Mouse (Mus musculus): ENCODE measurements around the gene Gm19684.
A peak's percentile ranks its signal among the peaks of the same experiment; 100 is the strongest.
"Not testable (repeated sequence)": the region's sequence is repeated elsewhere in the genome, so short reads cannot be mapped to it uniquely, and the experiment has no call there.

The Gm19684 gene

DNA sequence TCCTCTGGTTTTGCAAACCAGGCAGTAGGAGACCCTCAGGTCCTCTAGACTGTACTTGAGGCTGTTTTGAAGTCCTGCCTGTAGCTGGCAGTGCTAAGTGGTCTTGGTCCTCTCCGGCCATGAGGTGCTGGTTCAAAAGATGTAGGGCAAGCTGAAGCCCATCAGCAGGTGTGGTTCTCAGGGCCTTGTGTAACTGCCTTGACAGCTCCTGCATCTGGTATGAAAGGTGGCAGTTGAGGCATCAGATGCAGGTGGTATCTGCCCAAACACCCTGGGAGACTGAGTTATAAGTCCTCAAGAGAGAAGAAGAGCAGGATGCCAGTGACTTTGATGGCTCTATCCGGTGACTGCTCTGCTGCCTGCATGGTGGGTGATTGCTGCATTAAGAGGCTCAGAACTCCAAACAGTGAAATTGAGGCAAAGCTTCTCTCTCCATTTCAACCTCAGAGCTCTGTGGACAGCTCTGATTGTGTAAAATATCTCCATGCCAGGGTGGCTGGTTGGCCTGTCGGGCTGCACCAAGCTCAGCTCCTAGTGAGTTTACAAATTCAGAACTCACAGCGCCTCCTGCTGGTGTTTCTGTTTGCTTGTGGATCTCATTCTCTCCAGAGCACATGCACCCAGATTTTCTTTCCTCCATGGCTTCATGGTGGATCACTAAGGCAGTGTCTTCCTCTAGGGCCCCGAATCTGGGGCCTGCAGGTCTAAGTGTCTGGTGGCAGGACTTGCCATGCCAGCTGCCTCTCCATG lies 10.2 kb downstream of the Gm19684 start:
- no peak for DNase-seq (ENCODE audit: low spot score in 2 of 2)

DNA sequence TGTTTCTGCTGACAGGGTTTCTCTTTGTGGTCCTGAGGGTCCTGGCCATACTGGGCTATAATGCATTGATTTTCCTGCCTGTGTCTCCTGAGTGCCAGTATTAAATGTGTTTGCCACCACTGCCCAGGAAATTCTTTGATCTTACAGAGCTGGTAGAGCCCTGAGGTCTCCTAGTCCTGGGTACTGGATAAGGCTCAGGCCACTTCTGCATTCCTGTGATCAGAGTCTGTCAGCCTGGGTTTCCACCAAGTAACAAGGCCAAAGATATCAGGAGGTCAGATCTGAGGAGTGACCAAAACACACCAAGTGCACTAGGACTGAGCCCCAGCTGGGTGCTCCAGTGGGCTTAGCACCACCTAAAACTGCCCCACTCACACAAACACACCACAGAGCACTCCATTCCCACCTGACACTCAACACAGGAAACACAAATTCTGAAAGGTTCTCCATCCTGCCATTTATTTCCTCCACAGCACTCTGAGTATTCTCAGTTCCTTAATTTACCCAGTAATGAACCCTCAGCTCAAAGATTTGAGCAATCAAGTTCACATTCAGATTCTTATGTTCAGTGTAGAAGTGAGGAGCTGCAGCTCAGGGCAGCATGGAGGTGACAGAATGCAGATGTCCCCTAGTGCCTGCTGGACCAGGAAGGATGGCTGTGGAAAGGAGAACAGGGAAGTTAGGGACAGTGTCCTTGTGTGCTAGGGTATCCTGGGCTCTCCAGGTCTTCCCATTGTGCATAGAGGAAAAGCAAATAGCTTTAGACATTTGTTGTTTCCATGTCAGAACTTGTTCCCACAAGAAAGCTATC lies 14.1 kb downstream of the Gm19684 start:
- DNase-seq (ENCODE audit: low spot score in 2 of 2): not testable (repeated sequence)

DNA sequence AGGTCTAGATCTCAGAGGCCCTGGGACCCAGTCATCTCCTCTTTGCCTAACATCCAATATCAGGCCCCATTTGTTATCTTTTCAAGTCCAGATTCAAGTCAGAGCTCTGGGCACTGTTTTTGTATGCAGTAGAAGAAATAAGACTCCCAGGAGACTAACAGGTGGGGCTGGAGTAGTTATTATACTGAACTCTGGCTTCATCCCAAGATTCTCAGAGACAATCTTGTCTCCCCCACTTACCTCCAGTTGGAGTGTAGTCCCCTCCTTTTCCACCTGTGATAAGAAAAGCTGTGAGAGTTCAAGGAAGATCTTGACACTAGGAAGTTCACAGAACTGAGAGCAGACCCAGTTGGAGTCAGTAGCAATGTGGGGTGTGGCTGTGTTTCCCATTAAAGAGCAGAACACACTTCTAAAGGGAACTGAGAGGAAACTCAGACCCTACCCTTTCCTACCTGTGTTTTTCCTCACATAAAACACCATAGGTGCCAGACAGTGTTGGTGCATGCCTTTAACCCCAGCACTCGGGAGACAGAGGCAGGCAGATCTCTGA lies 14.9 kb downstream of the Gm19684 start:
- DNase-seq (ENCODE audit: low spot score in 2 of 2): not testable (repeated sequence)

DNA sequence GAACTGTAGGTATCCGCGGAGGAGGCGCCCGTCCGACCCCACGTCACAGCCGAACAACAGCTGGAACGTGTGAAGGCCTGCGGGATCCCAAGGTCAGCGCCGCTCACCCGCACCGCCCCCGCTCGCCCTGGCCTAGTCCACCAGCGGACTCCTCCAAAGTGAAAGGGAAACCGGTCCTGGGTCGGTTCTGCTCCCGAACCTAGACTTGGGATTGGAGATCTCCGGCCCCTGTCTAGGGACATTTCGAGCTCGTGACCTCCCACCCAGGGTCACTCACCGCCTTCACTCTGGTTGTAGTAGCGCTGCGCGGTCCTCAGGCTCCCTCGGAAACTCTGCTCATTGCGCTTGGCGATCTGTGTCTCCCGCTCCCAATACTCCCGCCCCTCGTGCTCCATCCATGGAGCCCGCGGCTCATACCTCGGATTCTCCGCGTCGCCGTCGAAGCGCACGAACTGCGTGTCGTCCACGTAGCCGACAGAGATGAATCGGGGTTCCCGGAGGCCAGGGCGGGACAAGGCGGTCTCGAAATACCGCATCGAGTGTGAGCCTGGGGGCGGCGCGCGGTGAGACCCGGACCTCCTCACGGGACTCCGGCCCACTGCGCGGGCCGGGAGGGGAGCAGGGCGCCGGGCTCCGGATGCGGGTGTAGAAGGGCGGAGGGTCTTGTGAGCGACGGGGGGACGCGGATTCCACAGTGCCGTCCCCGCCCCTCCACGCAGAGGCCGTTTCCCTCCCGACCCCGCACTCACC lies 23.8 kb downstream of the Gm19684 start:
- DNase-seq (ENCODE audit: low spot score in 2 of 2): peak; percentile 26 to 39

DNA sequence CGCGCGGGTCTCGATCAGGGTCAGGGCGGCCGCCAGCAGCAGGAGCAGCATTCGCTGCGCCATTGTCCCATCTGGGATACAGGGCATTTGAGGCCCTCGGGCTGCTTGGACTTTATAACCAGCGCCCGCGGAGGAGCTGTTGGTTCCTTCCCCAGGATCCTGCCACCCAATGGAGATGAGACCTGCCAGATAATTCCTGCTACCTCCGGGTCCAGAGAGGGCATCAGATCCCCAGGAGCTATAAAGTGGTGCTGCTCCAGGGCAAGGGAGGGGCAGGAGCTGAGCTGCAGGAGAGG lies 24.3 kb downstream of the Gm19684 start:
- DNase-seq (ENCODE audit: low spot score in 2 of 2): not testable (repeated sequence)

DNA sequence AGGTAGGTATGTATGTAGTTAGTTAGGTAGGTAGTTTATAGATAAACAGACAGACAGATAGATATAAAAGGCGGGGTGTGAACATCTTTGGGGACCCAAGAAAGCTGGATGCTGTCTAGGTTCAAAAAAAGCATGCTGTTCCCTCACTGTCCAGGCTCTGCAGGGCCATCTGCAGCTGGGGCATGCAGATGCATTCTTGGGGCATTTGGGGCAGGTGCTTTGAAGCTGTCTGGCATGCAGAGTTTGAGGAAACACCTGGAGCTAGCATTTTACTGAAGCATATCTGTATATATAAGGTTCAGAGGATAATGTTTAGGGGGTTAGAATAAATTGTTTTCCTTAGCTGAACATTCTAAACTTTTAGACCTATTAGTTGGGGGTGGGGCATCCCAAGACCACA lies 25.5 kb downstream of the Gm19684 start:
- not testable (repeated sequence) for DNase-seq (ENCODE audit: low spot score in 2 of 2)

DNA sequence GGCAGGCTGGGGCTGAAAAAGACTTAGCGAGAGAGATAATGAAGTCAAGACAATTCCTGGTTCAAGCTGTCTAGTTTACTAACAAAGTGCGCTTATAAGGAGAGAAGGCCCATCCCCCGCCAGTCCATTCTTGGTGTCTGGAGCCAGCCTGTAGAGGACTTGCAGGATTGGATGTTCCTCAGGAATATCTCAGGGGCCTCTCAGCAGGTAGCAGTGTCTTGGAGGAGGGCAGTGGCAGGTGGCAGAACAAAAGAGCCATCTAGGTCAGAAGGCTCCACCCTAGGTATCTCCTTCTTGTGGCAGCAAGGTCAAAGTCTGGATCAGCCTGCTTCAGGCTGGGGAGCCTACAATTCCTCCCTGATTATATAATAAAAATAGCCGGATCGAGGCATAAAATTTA lies 27.0 kb downstream of the Gm19684 start:
- DNase-seq (ENCODE audit: low spot score in 2 of 2): not testable (repeated sequence)

DNA sequence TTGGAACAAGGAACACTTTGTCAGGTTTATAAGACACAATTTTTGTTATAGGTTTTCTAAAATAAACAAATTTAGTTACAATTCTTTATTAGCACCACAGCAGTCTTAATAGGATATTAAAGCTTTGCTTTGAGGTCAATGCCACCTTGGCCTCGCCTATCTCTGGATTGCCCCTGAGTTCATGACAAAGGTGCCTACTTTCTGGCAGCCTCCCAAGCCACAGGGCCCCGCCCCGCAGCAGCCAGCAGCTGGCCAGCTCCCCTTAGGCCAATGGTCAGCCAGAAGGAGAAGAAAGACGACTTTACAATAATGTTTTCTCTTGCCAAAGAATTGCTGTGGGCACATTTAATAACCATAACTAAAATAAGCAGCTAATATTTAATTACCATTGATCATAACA lies 29.7 kb downstream of the Gm19684 start:
- DNase-seq (ENCODE audit: low spot score in 2 of 2): not testable (repeated sequence)

DNA sequence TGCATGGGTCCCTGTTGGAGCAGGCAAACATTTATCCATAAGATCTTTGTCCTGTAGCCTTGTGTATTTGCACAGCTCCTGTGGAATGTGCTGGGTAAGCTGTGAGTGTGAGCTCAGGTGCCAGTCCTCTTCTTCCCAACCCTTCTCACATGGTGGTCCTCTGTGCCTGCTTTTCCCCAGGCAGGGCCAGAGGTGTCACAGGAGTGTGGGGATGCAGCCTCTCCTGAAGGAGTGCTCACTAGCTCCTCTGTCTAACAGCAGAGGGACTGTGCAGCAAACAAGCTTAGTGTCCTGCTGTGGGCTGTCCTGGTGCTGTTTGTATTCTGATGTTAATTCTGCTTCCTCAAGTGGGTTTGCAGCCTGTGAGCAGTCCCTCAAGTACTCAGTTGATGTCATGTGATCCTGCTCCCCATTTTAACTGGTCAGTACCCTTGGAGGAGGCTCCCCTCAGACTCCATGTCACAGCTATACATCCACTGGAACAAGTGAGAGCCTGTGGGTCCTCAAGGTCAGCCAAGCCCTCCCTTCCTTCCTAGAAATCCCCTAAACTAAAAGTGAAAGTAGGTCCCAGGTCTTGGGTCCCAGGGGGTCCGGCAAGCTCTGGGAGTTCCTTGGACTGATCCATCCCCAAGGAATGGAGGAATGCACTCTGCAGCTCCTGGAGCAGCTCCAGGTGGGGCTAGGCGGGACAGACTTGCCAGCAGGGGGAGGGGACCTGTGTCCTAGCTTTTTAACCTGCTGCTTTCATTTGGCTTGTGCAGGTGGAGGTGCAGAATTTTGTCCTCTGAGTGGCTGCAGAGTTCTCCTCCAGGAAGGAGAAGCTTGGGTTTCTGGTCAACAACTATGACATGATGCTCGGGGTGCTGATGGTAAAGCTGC lies 33.0 kb downstream of the Gm19684 start:
- DNase-seq (ENCODE audit: low spot score in 2 of 2): no peak

DNA sequence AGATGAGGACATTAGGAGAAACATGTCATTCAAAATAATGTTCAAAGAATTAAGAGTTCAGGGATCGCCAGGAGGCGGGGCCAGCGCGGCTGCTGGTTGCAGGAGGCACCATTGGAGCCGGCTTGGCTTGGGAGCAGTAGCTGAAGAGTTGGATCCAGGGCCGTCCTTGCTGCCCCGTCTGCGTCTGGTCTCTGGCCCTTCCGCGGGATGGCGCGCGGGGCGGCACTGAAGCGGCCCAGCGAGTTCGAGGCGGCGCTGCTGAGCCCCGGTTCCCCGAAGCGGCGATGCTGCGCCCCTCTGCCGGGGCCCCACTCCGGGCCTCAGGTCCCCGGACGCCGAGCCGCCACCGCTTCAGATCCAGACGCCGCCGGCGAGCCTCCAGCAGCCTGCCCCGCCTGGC lies 36.3 kb downstream of the Gm19684 start:
- not testable (repeated sequence) for DNase-seq (ENCODE audit: low spot score in 2 of 2)

DNA sequence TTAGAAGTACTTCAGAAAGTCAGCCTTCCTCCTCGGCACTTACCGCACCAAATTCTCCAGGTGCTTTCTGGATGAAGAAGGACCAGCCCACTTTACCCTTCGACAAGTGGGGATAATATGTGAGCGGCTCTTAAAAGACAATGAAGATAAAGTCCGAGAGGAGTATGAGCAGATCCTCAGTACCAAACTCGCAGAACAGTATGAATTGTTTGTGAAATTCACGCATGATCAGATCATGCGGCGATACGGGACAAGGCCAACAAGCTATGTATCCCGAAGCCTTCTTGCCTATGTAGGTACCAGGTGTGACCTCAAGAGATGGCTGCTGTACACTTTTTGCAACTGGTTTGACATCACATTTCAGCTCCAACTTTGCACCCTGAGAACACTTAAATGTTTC lies 36.8 kb downstream of the Gm19684 start:
- DNase-seq (ENCODE audit: low spot score in 2 of 2): not testable (repeated sequence)

DNA sequence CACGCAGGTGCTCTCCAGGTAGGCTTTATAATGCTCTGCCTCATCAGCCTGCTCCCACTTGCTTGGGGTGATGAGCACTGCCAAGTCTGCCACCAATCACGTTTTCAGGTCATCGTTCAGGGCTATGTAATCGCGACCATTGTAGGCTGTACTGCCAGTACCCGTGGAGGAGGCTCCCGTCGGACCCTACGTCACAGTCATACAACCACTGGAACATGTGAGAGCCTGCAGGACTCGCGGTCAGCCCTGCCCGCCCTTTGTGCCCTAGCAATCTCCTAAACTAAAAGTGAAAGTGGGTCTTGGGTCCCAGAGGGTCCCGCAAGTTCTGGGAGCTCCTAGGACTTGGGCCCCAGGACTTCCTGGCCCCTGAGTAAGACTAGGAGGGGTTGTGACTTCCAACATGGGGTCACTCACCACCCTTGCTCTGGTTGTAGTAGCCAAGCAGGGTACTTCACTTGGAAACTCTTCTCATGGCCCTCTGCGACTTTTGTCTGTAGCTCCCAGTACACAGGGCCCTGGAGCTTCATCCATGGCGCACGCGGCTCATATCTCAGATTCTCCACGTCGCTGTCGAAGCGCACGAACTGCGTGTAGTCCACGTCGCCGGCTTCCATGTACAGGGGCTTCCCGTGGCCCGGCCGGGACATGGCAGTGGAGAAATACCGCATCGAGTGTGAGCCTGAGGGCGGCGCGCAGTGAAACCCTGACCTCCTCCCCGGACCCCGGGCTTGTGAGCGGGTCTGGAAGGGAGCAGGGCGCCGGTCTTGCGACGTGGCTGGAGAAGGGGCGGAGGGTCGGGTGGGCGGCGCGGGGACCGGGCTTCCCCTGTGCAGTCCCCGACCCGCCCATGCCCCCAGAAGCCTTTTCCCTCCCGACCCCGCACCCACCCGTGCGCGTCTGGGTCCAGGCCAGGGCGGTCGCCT lies 39.9 kb downstream of the Gm19684 start:
- peak in 1 of 2 experiments; percentile 27 for DNase-seq (ENCODE audit: low spot score in 2 of 2)

DNA sequence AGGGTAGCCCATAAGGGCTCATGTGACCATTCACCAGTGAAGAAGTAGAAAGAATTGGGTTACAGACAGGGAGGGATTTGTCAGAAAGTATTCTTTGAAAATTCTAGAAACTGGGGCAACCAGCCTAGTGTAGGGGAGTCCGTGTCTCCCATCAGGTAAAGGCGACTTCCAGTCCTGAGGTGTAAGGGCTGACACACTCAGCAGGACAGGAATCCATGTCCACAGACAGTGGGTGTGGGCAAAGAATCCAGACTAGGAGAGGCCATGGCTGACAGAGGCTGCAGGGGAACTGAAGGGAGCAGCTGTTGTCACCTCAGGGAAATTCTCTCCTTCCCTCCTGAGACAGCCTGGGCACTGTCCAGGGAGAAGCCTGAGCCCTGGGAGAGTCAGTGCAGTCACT lies 45.4 kb downstream of the Gm19684 start:
- not testable (repeated sequence) for DNase-seq (ENCODE audit: low spot score in 2 of 2)

DNA sequence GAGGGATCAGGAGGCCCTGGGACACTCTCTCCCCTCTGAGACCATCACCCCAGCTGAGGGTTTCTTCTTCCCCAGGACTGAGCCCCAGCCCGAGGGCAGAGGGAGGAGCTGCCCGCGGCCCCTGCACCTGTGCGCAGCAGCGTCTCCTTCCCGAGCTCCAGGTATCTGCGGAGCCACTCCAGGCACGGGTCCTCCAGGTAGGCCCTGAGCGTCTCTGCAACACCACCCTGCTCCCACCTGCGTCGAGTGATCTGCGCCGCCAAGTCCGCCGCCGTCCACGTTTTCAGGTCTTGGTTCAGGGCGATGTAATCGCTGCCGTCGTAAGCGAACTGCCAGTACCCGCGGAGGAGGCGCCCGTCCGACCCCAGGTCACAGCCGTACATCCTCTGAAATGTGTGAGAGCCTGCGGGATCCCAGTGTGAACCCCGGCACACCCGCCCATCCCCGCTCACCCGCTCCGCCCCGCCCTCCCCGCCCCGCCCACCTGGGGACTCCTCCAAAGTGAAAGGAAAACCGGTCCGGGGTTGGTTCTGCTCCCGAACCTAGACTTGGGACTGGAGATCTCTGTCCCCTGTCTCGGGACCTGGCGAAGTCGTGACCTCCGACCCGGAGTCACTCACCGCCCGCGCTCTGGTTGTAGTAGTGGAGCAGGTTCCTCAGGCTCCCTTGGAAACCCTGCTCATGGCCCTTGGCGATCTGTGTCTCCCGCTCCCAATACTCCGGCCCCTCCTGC lies 46.0 kb downstream of the Gm19684 start:
- DNase-seq (ENCODE audit: low spot score in 2 of 2): peak; percentile 21 to 38

DNA sequence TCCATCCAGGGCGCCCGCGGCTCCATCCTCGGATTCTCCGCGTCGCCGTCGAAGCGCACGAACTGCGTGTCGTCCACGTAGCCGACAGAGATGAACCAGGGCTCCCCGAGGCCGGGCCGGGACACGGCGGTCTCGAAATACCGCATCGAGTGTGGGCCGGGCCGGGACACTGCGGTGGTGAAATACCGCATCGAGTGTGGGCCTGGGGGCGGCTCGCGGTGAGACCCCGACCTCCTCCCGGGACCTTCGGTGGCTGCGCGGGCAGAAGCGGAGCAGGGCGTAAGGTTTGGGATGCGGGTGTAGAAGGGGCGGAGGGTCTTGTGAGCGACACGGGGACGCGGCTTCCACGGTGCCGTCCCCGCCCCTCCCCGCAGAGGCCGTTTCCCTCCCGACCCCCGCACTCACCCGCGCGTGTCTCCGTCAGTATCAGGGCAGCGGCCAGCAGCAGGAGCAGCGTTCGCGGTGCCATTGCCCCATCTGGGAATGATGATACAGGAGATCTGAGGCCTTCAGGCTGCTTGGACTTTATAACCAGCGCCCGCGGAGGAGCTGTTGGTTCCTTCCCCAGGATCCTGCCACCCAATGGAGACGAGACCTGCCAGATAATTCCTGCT lies 46.7 kb downstream of the Gm19684 start, which contains the start of gene Gm8909:
Gene Gm8909 (minus strand): TSS at position 499 of the 614 bp plus-strand sequence.
- DNase-seq (ENCODE audit: low spot score in 2 of 2): no peak

DNA sequence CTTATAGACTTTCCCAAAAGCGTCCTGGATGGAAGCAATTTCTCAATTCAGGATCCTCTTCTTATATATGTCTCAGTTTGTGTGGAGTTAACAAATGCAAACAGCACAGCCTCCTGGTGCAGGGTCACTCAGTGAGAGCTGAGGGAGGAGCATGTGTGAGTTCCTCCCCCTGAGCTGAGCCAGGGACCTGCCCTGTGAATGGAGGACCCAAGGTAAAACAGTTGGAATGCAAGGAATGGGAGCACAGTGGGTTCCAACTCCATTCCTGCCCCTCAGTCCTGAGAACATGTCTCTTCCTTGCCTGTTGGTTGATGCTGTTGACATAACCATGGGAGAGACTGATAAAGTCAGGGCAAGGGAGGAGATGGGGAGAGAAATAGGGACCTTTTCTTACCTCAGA lies 47.6 kb downstream of the Gm19684 start:
- not testable (repeated sequence) for DNase-seq (ENCODE audit: low spot score in 2 of 2)

DNA sequence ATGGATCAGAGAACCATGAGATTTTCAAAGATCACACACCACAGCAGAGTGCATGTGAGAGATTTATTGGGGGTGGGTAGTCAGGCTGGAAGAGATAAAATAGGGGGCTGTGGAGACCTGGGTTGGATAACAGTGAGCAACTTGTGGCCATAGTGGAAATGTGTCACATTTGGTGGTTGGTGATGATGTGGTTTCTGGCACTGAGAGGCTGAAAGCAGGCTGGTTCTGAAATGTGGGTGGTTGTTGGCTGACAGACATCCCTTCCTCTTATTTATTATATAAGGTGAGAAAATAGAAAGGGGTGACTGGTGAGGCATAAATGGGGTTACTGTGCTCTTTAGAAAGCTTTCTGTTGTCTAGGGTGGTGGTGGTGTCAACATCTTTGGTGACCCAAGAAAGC lies 48.3 kb downstream of the Gm19684 start:
- DNase-seq (ENCODE audit: low spot score in 2 of 2): no peak

DNA sequence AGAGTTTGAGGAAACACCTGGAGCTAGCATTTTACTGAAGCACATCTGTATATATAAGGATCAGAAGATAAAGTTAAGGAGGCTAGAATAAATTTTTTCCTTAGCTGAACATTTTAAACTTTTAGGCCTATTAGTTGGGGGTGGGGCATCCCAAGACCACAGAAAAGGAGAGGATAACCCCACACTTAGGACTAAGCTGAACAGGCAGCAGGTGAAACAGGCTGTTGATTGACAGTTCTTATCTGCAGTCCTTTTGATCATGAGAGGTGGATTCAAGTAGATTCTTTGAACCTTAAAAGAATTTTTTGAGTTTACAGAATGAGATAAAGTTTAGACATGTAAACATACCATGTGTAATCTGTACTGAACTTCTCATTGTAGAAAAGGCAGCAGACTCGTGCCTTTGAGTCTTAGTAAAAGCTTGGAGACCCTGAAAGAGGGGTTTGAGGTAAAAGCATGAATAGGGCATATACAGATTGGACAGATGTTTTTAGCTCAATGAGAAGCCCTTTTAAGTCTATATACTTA lies 48.9 kb downstream of the Gm19684 start:
- DNase-seq (ENCODE audit: low spot score in 2 of 2): no peak

DNA sequence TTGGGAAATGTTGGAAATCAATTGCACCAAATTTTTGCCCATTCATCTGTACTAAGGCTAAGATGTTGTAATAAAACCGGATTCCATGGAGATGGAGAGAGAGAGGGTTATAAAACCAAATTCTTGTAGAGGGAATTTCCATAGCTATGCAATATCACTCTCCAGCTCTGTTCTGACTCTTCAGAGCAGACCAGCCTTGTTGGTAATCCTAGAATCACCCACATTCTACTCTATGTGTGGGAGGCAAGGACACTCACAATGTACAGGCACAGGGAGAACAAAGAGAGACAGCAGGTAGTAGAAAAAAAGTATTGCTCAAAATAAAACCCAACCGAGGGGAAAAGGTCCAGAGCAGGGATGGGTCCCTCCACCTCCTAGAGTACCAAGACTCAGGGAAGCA lies 54.7 kb downstream of the Gm19684 start:
- not testable (repeated sequence) for DNase-seq (ENCODE audit: low spot score in 2 of 2)

Measured in natural killer cell, adult 2 months (primary cell).